Mouse (Mus musculus): ENCODE results near the gene Lsm7. TPM values are rescaled to one million over a fixed set of nuclear protein-coding genes. Genes with fewer than 3 reads are reported as not detected.

The Lsm7 gene
- polyA plus RNA-seq, 2 experiments, result 371 to 417 TPM

DNA sequence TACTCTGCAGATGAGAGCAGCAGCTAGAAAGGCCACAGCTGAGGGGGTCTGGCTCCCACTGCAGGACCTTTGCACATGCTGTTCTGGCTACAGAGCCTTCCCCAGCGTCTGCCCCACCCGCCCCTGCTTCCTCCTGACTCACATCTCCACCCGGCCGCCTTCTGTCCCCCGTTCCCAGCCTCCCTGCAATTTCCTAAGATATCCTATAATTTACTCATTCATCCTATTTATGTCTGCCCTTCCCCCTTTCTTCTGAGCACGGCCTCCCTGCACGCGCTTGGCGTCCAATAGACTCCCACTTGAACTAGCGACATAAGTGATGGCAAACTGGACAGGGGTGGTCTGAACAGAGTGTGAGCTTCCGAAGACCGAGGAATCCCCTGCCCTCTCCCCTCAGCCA lies 9.3 kb downstream of the Lsm7 start:
- no peaks in the 10 kb centered on the region for H3K9me3 ChIP-seq (ENCODE audit: control insufficient read depth, low read length)
- H3K4me2 ChIP-seq (replicated peaks; ENCODE audit: low read depth, low read length, severe bottlenecking), result no peak overlapping the region
- H3K27me3 ChIP-seq (ENCODE audit: control insufficient read depth, insufficient read depth, low read length), result peaks cover 37% of the 10 kb centered on the region
- TF ChIP-seq POLR2A (IDR thresholded peaks at IDR 0.05; ENCODE audit: borderline replicate concordance, extremely low read depth, insufficient read depth, insufficient read length), result no peak
- H3K27ac ChIP-seq (replicated peaks; ENCODE audit: low read depth, low read length), result no peak overlapping the region
- no peak for DNase-seq (ENCODE audit: low spot score)
- 78% methylated on average over 12 of the region's 12 CpGs for WGBS
- ATAC-seq (ENCODE audit: low FRiP score, low read depth), result no peak
- no peak overlapping the region for H3K4me3 ChIP-seq (replicated peaks; ENCODE audit: low read length)
- H3K36me3 ChIP-seq (ENCODE audit: control insufficient read depth, insufficient read depth, low read length), result no peaks in the 10 kb centered on the region; the same call in 1 of the 2 replicates
- H3K4me1 ChIP-seq (ENCODE audit: control insufficient read depth, insufficient read depth, low read length), result no peaks in the 10 kb centered on the region
- H3K9ac ChIP-seq (ENCODE audit: low read depth, low read length, severe bottlenecking), result no peak overlapping the region

DNA sequence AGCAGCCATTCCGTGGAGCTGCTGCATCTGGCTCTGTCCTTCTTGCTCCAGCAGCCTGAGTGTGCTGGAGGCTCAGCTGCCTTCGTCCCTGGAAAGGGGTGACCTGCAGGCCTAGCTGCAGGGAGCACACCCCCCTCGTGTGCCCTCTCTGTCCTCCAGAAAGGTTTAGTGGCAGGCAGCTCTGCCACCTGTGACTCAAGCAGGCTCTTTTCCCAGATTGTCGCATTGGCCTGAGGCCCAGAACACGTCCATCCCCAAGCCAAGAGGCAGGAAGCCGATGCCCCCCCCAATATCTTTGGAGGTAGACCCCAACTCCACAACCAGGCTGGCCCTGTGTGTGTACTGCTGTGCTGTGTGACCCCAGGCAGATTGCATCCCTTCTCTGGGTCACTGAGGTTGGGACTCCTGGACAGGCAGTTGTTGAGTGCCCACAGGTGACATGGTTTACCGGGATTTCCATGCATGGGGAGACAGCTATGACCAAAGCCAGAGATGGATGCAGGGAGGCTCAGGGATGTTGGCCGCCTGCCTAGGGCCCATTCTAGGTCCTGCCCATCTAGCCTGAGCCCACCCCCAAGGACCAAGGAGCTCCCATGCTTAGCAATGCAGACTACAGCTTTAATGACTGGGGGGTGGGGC lies 9.8 kb downstream of the Lsm7 start:
- Histone ChIP-seq H3K27ac (replicated peaks; ENCODE audit: low read depth, low read length) (no peak overlapping the region), H3K36me3 (ENCODE audit: control insufficient read depth, insufficient read depth, low read length) (no peaks in the 10 kb centered on the region; the same call in 1 of the 2 replicates), H3K4me3 (replicated peaks; ENCODE audit: low read length) (no peak overlapping the region), H3K9me3 (ENCODE audit: control insufficient read depth, low read length) (no peaks in the 10 kb centered on the region), H3K4me1 (ENCODE audit: control insufficient read depth, insufficient read depth, low read length) (no peaks in the 10 kb centered on the region), H3K27me3 (ENCODE audit: control insufficient read depth, insufficient read depth, low read length) (peaks cover 37% of the 10 kb centered on the region), H3K9ac (ENCODE audit: low read depth, low read length, severe bottlenecking) (no peak overlapping the region), H3K4me2 (replicated peaks; ENCODE audit: low read depth, low read length, severe bottlenecking) (no peak overlapping the region)
- no peak for TF ChIP-seq POLR2A (IDR thresholded peaks at IDR 0.05; ENCODE audit: borderline replicate concordance, extremely low read depth, insufficient read depth, insufficient read length)
- DNase-seq (ENCODE audit: low spot score) (no peak), ATAC-seq (ENCODE audit: low FRiP score, low read depth) (no peak)
- WGBS, result 67% methylated on average over 8 of the region's 8 CpGs

DNA sequence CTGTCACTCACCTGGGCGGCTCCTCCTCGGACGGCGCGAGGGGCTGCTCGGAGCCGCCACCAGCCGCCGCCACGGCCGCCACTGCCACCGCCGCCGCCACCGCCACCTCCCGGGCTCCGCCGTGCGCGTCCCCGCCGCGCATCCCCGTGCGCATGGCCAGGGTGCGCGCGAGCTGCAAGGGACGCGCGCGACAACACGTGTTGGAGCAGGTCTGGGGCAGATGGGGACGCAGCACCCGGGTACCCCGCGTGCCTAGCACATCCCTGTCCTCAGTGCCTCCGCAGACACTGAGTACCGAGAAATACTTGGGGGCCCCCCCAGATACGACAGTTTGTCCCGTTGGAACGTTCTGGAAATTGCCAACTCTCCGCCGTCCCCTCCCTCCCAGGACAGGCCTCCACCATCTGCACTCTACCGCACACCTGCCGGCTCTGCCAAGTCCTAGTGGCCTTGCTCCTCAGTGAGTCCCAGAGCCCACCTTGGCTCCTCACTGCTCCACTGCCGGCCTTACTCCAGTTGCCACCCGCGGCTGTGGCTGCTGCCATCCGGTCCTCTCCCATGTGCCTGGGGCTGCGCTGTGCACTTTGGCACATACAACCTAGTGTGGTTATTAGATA lies 11.0 kb downstream of the Lsm7 start, which contains the start of gene Lingo3:
TSS of gene Lingo3 (minus strand) at position 109 of the 617 bp plus-strand sequence.
- no peaks in the 10 kb centered on the region for H3K36me3 ChIP-seq (ENCODE audit: control insufficient read depth, insufficient read depth, low read length)
- peak within 1 kb of the TSS; percentile 72 for H3K4me2 ChIP-seq (replicated peaks; ENCODE audit: low read depth, low read length, severe bottlenecking)
- no peak for ATAC-seq (ENCODE audit: low FRiP score, low read depth)
- 5% methylated on average over 29 of the region's 51 CpGs for WGBS
- no peak within 1 kb of the TSS for H3K27ac ChIP-seq (replicated peaks; ENCODE audit: low read depth, low read length)
- H3K4me3 ChIP-seq (replicated peaks; ENCODE audit: low read length), result peak within 1 kb of the TSS; percentile 40
- no peak for DNase-seq (ENCODE audit: low spot score)
- H3K9ac ChIP-seq (ENCODE audit: low read depth, low read length, severe bottlenecking), result peak within 1 kb of the TSS; percentile 57
- H3K9me3 ChIP-seq (ENCODE audit: control insufficient read depth, low read length), result no peaks in the 10 kb centered on the region
- H3K4me1 ChIP-seq (ENCODE audit: control insufficient read depth, insufficient read depth, low read length), result no peaks in the 10 kb centered on the region
- TF ChIP-seq POLR2A (IDR thresholded peaks at IDR 0.05; ENCODE audit: borderline replicate concordance, extremely low read depth, insufficient read depth, insufficient read length), result no peak
- peaks cover 37% of the 10 kb centered on the region for H3K27me3 ChIP-seq (ENCODE audit: control insufficient read depth, insufficient read depth, low read length)

DNA sequence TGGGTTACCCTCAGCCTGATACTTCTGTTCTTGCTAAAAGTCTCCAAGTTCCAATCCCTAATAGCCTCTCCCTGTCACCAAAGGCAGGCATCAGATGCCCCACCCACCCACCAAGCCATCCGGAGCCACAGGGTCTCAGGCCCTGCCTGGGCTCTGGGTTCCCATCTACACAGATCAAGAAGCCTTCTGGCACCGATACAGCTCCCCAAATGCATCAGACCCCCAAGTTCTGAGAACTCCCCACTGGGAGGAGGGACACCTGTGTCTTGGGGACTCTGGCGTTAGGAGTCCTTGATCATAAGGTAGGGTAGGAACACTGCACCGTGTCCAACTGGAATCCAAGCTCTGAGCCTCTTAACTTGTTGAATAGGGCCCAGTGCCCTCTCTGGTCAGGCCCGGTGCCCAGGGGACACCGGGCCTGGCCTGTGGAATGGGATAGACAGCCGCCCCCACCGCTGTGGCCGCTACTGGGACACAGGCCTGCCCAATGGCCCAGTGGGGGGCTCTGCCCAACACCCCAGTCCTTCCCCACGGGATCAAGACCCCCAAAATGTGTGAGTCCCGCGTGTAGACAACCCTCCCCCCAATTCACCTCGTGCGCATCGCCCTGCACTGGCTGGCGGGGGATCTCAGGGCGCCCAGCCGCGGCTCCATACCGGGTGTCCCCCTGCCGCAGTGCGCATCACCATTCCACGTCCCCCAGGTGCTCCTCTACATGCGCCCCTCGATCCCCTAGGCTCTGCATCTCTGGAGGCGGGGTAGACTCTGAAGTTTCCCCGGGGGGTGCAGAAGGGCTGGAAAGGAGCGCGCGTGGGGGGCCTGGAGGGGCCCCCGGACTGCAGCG lies 11.7 kb downstream of the Lsm7 start:
- TF ChIP-seq POLR2A (IDR thresholded peaks at IDR 0.05; ENCODE audit: borderline replicate concordance, extremely low read depth, insufficient read depth, insufficient read length), result no peak
- no peak overlapping the region for H3K27ac ChIP-seq (replicated peaks; ENCODE audit: low read depth, low read length)
- no peak for ATAC-seq (ENCODE audit: low FRiP score, low read depth)
- H3K9ac ChIP-seq (ENCODE audit: low read depth, low read length, severe bottlenecking), result peak overlapping the region; percentile 57
- WGBS, result 9% methylated on average over 30 of the region's 32 CpGs
- H3K27me3 ChIP-seq (ENCODE audit: control insufficient read depth, insufficient read depth, low read length), result peaks cover 37% of the 10 kb centered on the region
- peak overlapping the region; percentile 40 for H3K4me3 ChIP-seq (replicated peaks; ENCODE audit: low read length)
- DNase-seq (ENCODE audit: low spot score), result no peak
- peak overlapping the region; percentile 72 for H3K4me2 ChIP-seq (replicated peaks; ENCODE audit: low read depth, low read length, severe bottlenecking)
- H3K4me1 ChIP-seq (ENCODE audit: control insufficient read depth, insufficient read depth, low read length), result no peaks in the 10 kb centered on the region
- no peaks in the 10 kb centered on the region for H3K36me3 ChIP-seq (ENCODE audit: control insufficient read depth, insufficient read depth, low read length)
- H3K9me3 ChIP-seq (ENCODE audit: control insufficient read depth, low read length), result no peaks in the 10 kb centered on the region

DNA sequence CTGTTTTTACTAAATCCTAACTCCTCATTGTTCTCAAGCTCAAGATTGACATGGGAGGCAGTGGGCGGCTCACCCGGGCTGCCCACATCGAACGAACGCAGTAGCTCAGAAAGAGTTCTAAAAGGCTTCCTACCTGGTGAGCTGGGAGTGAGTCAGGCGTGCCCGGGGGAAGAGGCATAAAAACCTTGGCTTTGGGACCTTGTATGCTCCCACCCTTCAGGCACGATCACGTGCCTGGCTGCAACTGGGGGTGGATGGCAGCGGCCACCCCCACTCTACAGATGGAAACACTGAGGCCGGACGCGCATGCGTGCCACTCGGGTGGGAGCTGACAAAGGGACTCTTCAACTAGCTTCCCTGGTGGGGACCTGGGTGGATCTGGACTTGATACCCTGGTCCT lies 12.7 kb downstream of the Lsm7 start:
- TF ChIP-seq POLR2A (IDR thresholded peaks at IDR 0.05; ENCODE audit: borderline replicate concordance, extremely low read depth, insufficient read depth, insufficient read length), result no peak
- no peak overlapping the region for H3K4me2 ChIP-seq (replicated peaks; ENCODE audit: low read depth, low read length, severe bottlenecking)
- H3K9ac ChIP-seq (ENCODE audit: low read depth, low read length, severe bottlenecking), result no peak overlapping the region
- H3K36me3 ChIP-seq (ENCODE audit: control insufficient read depth, insufficient read depth, low read length), result no peaks in the 10 kb centered on the region
- H3K27me3 ChIP-seq (ENCODE audit: control insufficient read depth, insufficient read depth, low read length), result peaks cover 37% of the 10 kb centered on the region
- H3K4me1 ChIP-seq (ENCODE audit: control insufficient read depth, insufficient read depth, low read length), result no peaks in the 10 kb centered on the region
- no peak for DNase-seq (ENCODE audit: low spot score)
- H3K4me3 ChIP-seq (replicated peaks; ENCODE audit: low read length), result no peak overlapping the region
- H3K9me3 ChIP-seq (ENCODE audit: control insufficient read depth, low read length), result no peaks in the 10 kb centered on the region
- no peak overlapping the region for H3K27ac ChIP-seq (replicated peaks; ENCODE audit: low read depth, low read length)
- 77% methylated on average over 15 of the region's 15 CpGs for WGBS
- no peak for ATAC-seq (ENCODE audit: low FRiP score, low read depth)

All from limb, embryonic 14.5 days (tissue).